Mouse (Mus musculus): ENCODE measurements around the gene Plvap. TPM values are rescaled to one million over a fixed set of nuclear protein-coding genes. Genes with fewer than 3 reads are reported as not detected.

Plvap gene
- polyA plus RNA-seq, 1 experiment from 2014 or later = 56.9 TPM

- H3K27ac ChIP-seq = no peak overlapping the region; the same call in 1 of the 2 replicates
Observed at GRCm38 (mm10) chr8:71477196-71477845, 34.2 kb downstream of the Plvap start.

GRCm38 (mm10) chr8:71476099-71476940, 35.2 kb downstream of the Plvap start:
- Histone ChIP-seq H3K9ac (peak overlapping the region; percentile 51), H3K9me3 (no peaks in the 10 kb centered on the region), H3K4me1 (peaks cover 20% of the 10 kb centered on the region), H3K4me2 (peak overlapping the region; percentile 87), H3K27ac (peak overlapping the region; percentile 84), H3K27me3 (no peaks in the 10 kb centered on the region), H3K36me3 (peaks cover 65% of the 10 kb centered on the region), H3K4me3 (peak overlapping the region; percentile 64)
- ATAC-seq (ENCODE audit: insufficient number of reproducible peaks, low FRiP score, low TSS enrichment, low read depth) = peak; percentile 57
- WGBS = under 1% methylated on average over 66 of the region's 121 CpGs

More at GRCm38 (mm10) chr8:71477196-71477845, 34.2 kb downstream of the Plvap start:
- Histone ChIP-seq H3K4me3 (peak overlapping the region; percentile 64), H3K9me3 (no peaks in the 10 kb centered on the region), H3K4me1 (peaks cover 20% of the 10 kb centered on the region), H3K27me3 (no peaks in the 10 kb centered on the region), H3K36me3 (peaks cover 62% of the 10 kb centered on the region), H3K9ac (no peak overlapping the region), H3K4me2 (peak overlapping the region; percentile 87)
- WGBS = 44% methylated on average over 14 of the region's 14 CpGs
- ATAC-seq (ENCODE audit: insufficient number of reproducible peaks, low FRiP score, low TSS enrichment, low read depth) = no peak

- 16% methylated on average over 4 of the region's 4 CpGs for WGBS
- Histone ChIP-seq H3K4me2 (peak overlapping the region; percentile 87), H3K36me3 (peaks cover 63% of the 10 kb centered on the region), H3K9ac (peak overlapping the region; percentile 51), H3K27me3 (no peaks in the 10 kb centered on the region), H3K4me1 (peaks cover 25% of the 10 kb centered on the region), H3K27ac (peak overlapping the region; percentile 84; the same call in 1 of the 2 replicates), H3K4me3 (peak overlapping the region; percentile 64), H3K9me3 (no peaks in the 10 kb centered on the region)
- ATAC-seq (ENCODE audit: insufficient number of reproducible peaks, low FRiP score, low TSS enrichment, low read depth) = no peak
Observed at GRCm38 (mm10) chr8:71475702-71476075, 35.9 kb downstream of the Plvap start.

GRCm38 (mm10) chr8:71474785-71475701, 36.5 kb downstream of the Plvap start:
- Histone ChIP-seq H3K4me3 (0 out of 2 replicates have a peak overlapping the region, but pooled peaks have one; percentile 64), H3K27ac (0 out of 2 replicates have a peak overlapping the region, but pooled peaks have one; percentile 84), H3K36me3 (peaks cover 61% of the 10 kb centered on the region), H3K9me3 (no peaks in the 10 kb centered on the region), H3K27me3 (no peaks in the 10 kb centered on the region), H3K4me1 (peaks cover 32% of the 10 kb centered on the region), H3K4me2 (peak overlapping the region; percentile 87; the same call in 1 of the 2 replicates), H3K9ac (no peak overlapping the region)
- WGBS = 86% methylated on average over 25 of the region's 25 CpGs
- no peak for ATAC-seq (ENCODE audit: insufficient number of reproducible peaks, low FRiP score, low TSS enrichment, low read depth)

GRCm38 (mm10) chr8:71474344-71474743, 37.2 kb downstream of the Plvap start:
- 91% methylated on average over 18 of the region's 18 CpGs for WGBS
- H3K9ac ChIP-seq = no peak overlapping the region
- peaks cover 54% of the 10 kb centered on the region for H3K36me3 ChIP-seq
- H3K4me2 ChIP-seq = no peak overlapping the region
- no peaks in the 10 kb centered on the region for H3K27me3 ChIP-seq
- no peak overlapping the region for H3K27ac ChIP-seq
- H3K4me1 ChIP-seq = peaks cover 36% of the 10 kb centered on the region
- H3K4me3 ChIP-seq = no peak overlapping the region
- ATAC-seq (ENCODE audit: insufficient number of reproducible peaks, low FRiP score, low TSS enrichment, low read depth) = no peak
- H3K9me3 ChIP-seq = no peaks in the 10 kb centered on the region

GRCm38 (mm10) chr8:71472601-71473386, 38.8 kb downstream of the Plvap start:
- Histone ChIP-seq H3K9me3 (no peaks in the 10 kb centered on the region), H3K27me3 (no peaks in the 10 kb centered on the region), H3K9ac (no peak overlapping the region), H3K4me1 (peaks cover 36% of the 10 kb centered on the region), H3K4me3 (no peak overlapping the region), H3K27ac (no peak overlapping the region), H3K36me3 (peaks cover 47% of the 10 kb centered on the region), H3K4me2 (no peak overlapping the region)
- 88% methylated on average over 8 of the region's 8 CpGs for WGBS
- ATAC-seq (ENCODE audit: insufficient number of reproducible peaks, low FRiP score, low TSS enrichment, low read depth) = no peak

- Histone ChIP-seq H3K27ac (no peak overlapping the region), H3K27me3 (no peaks in the 10 kb centered on the region), H3K4me2 (no peak overlapping the region), H3K36me3 (peaks cover 47% of the 10 kb centered on the region), H3K4me3 (no peak overlapping the region), H3K9me3 (no peaks in the 10 kb centered on the region), H3K4me1 (peaks cover 28% of the 10 kb centered on the region), H3K9ac (no peak overlapping the region)
- WGBS = 92% methylated on average over 17 of the region's 17 CpGs
- no peak for ATAC-seq (ENCODE audit: insufficient number of reproducible peaks, low FRiP score, low TSS enrichment, low read depth)
Observed at GRCm38 (mm10) chr8:71471861-71472260, 39.7 kb downstream of the Plvap start.

GRCm38 (mm10) chr8:71470913-71471255, 40.7 kb downstream of the Plvap start:
- no peaks in the 10 kb centered on the region for H3K27me3 ChIP-seq
- 69% methylated on average over 5 of the region's 5 CpGs for WGBS
- peaks cover 22% of the 10 kb centered on the region for H3K4me1 ChIP-seq
- no peaks in the 10 kb centered on the region for H3K9me3 ChIP-seq
- H3K27ac ChIP-seq = no peak overlapping the region
- H3K4me2 ChIP-seq = 0 out of 2 replicates have a peak overlapping the region, but pooled peaks have one; percentile 66
- no peak overlapping the region for H3K9ac ChIP-seq
- H3K4me3 ChIP-seq = no peak overlapping the region
- ATAC-seq (ENCODE audit: insufficient number of reproducible peaks, low FRiP score, low TSS enrichment, low read depth) = no peak
- peaks cover 50% of the 10 kb centered on the region for H3K36me3 ChIP-seq

- Histone ChIP-seq H3K27me3 (no peaks in the 10 kb centered on the region), H3K4me3 (peak overlapping the region; percentile 70), H3K9ac (peak overlapping the region; percentile 44), H3K4me2 (peak overlapping the region; percentile 66), H3K4me1 (peaks cover 22% of the 10 kb centered on the region), H3K36me3 (peaks cover 50% of the 10 kb centered on the region), H3K27ac (0 out of 2 replicates have a peak overlapping the region, but pooled peaks have one; percentile 9), H3K9me3 (no peaks in the 10 kb centered on the region)
- WGBS = 83% methylated on average over 3 of the region's 3 CpGs
- ATAC-seq (ENCODE audit: insufficient number of reproducible peaks, low FRiP score, low TSS enrichment, low read depth) = no peak
Observed at GRCm38 (mm10) chr8:71470146-71470912, 41.2 kb downstream of the Plvap start.

- Histone ChIP-seq H3K27me3 (no peaks in the 10 kb centered on the region), H3K9ac (peak overlapping the region; percentile 44), H3K9me3 (no peaks in the 10 kb centered on the region), H3K36me3 (peaks cover 40% of the 10 kb centered on the region), H3K27ac (peak overlapping the region; percentile 75), H3K4me2 (peak overlapping the region; percentile 66), H3K4me3 (peak overlapping the region; percentile 70), H3K4me1 (peaks cover 26% of the 10 kb centered on the region)
- under 1% methylated on average over 21 of the region's 24 CpGs for WGBS
- ATAC-seq (ENCODE audit: insufficient number of reproducible peaks, low FRiP score, low TSS enrichment, low read depth) = no peak
Observed at GRCm38 (mm10) chr8:71469411-71469810, 42.1 kb downstream of the Plvap start.
